Mouse (Mus musculus) embryo, embryonic 11 days (tissue): ENCODE data around the gene Cxcr5.
A peak's percentile ranks its signal among the peaks of the same experiment; 100 is the strongest.

Experiments used
- DNase-seq: peaks from one replicate; pipeline ENCODE4 v3.0.0-alpha.2; 2015

Cxcr5 gene

DNA sequence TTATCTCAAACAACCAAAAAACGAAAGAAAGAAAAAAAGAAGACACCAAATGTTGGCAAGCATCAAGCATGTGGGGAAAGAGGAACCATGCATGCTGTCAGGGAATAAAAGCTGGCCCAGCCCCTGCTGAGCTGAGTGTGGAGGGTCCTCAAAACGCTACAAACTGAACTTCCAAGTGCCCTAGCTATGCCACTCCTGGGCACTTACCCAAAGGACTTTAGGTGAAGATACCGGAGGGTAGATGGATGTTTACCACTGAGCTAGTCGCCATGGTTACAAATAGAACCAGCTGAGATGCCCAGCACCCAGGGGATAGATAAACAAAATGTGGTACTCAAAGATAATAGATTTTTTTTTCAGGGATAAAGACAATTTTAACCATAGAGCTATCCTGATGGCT lies at the start of gene Cxcr5:
Gene Cxcr5, minus strand, starts transcription at position 281 of the 400 bp plus-strand sequence.
- DNase-seq = no peak

DNA sequence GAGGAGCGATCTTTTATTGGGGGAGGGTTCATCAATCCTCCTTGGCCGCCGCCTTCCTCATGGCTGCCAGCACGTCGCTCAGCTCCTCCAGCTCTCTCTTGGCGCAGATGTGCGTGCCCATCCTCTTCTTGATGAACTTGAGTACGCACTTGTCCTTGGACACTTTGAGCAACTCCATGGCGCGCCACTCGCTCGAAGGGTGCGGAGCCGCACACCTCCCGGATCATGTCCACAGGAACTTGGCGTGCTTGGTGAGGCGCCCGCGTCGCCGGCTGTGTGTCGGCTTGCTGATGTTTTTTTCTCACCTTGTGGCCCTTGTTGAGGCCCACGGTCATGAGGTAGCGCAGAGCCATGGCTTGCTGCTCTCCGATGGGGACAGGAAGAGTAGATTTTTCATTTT lies 48.7 kb upstream of the Cxcr5 start:
- DNase-seq = no peak

DNA sequence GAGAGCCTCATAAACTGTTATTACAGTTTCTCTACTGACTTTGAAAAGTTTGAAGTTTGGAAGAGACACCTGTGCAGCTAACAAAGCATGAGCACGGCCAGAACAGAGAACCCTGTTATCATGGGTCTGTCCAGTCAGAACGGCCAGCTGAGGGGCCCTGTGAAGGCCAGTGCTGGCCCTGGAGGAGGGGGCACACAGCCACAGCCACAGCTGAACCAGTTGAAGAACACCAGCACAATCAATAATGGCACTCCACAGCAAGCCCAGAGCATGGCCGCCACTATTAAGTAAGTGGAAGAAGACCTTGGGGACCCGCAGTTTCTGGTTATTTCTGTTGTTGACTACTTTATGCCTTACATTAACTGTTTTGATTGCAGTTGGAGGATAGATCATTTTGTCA lies 45.6 kb upstream of the Cxcr5 start:
- DNase-seq = no peak

DNA sequence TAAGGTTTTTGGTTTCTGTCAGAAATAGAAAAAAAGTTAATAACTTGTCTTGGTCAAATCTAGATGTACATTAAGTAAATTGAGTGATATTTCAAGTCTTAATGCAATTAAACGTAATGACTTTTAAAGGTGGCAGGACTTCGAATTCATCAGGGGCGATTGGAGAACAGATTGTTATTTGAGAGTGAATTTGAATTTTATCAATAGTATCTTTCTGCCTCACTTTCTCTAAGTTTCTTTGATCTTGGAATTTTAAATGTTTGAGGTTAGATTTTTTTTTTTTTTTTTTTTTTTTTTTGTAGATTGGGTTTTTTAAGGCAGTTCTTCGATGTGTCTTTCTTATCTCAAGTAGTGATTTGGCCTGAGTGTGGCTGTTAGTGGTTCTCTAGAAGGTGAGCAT lies 45.0 kb upstream of the Cxcr5 start:
- no peak for DNase-seq

DNA sequence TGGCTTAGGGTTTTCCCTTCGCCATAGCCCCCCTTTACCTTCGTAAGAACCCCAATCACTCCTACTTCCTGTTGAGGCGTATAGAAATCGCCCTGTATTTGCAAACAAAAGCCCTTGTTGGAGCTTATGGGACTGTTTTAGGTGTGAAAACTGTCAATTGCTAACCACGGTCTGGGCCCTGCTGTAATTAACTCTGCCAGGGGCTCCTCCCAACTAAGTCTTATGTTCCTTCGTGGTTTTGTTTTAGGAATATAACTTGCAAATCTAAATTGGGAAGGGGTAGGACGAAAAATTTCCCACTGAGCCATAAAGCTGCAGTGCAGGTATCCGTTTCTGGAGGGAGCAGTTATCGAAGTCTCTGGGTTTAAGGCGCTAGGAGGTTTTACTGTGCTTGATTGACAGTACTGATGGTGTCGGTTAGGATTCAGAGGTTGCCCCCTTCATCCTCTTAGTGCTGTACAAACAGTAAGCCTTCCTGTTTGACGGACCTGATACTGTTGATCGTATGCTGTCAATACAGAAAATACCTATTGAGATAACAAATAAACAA lies 44.0 kb upstream of the Cxcr5 start:
- peak; percentile 46 for DNase-seq

DNA sequence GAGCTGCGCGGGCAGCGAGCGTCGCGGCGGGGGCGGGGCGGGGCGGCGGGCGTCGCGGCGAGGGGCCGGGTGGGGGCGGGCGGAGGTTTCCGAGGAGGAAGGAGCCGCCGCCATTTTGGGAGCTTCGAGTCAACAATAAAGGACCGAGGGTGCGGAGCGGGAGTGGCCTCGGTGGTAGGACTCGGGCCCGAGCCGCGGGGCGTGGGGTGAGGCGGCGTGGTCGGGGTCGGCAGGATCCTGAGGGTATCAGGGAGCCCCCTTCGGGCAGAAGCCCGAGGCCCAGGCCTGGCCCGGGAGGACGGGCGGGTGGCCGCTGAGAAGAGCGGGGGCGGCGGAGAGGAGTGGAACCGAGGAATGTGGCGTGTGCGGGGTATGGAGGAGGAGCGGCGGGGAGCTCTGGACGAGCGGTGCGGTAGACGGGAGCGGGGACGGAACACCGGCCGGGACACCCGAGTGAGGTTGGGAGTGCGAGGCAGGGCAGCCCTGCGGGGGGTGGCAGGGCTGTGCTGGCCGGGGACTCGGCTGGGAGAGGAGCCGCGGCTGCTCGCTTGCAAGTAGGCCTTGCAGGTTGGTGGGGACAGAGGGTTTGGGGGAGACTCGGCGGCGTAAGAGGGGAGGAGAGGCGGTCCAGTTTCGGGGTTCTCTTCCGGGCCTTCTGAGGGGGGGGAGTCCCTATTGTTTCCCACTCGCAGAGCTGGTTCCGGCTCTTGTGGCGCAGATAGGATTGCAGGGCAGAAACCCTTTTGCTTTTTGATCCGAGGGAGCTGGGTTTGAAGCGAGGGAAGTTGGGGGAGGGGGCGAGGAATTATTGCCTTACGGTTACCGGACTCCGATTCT lies 43.3 kb upstream of the Cxcr5 start, which contains the start of gene Ddx6:
Gene Ddx6, plus strand, starts transcription at position 114 of the 837 bp plus-strand sequence.
- peak; percentile 90 for DNase-seq

DNA sequence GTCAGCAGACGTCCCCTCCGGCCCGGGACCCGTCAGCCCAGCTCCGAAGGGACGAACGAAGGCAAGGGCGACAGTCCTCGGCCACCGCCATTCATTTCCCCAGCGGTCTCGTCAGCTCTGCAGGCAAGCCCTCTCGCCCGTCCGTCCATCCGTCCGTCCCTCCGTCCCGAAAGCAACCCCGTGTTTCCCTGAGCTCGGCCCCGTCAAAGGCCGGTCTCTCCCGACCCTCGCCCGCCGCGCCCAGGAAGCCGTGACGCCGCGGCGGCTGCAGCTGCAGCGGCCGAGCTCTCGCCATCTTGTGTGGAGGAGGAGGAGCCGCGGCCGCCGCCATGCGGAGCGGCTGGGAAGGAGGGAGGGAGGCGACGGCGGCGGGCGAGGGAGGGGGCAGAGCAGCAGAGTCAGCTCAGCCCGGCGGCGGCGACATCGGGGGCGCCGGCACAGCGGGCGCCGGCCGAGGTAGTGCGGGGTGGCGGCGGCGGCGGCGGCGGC lies 42.7 kb upstream of the Cxcr5 start:
- DNase-seq = peak; percentile 89

DNA sequence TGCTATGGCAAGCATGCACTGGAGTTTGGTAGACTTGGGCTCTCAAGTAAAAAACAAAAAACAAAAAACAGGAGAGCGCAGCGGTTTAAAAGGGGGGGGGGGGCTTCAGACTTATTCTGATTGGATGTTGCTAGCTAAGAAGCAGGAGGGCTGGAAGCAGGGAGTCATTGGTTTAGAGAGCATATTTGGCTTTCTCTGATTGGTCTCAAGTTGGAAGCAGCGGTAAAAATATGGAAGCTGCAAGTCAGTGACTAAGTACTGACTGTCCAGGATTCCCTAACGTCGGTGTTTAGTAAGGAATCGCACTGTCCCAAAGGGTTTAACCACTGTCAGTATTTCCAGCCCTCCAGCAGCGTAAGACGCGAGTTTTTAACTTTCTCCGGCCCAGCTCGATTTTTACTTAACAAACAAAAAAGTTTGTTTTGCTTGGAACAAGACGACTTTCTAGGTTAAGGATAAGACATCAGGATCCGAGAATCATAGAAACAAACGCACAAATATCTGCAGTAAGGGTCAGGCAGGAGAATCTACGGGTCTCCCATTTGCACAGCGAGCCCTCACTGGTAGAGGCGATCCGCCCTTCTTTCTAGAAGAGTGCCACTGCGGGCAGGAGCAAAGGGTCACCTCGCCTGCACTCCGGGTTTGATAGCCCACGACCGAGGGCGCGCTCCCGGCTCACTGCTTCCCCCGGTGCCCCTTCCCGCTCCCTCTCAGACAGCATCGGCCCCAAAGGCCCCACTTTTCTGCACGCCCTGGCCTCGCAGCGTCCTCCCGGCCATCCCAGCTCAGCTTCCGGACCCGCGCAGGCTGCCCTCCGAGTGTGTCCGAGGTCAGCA lies 42.0 kb upstream of the Cxcr5 start:
- peak; percentile 89 for DNase-seq

DNA sequence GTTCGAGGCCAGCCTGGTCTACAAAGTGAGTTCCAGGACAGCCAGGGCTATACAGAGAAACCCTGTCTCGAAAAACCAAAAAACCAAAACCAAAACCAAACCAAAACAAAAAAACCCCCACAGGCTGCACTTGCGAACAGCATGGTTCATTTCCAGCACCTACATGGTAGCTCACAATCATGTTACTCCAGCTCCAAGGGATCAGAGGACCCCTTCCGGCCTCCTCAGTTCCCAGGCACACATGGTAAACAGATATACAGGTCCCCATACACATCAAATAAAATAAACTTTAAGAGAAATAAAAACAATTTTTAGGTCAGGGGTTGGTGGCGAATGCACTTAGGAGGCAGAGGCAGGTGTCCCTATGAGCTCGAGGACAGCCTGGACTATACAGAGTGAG lies 41.1 kb upstream of the Cxcr5 start:
- no peak for DNase-seq

DNA sequence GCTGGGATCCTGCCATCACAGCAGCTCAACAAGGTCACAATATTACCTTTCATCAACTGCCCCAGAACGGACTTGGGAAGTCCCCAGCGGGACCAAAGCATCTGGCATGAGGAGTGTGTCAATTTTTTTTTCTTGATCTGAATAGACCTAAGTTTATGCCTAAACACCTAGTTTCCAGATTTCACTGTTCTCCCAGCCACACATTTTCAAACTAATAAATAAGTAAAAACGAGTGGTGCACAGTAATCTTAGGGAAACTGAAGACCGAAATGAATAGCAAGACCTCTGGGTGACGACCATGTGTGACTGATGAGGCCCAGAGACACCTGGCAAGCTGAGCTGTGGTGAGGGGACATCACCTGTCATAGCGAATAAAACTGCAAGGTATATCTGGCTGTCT lies 39.1 kb upstream of the Cxcr5 start:
- DNase-seq = no peak

DNA sequence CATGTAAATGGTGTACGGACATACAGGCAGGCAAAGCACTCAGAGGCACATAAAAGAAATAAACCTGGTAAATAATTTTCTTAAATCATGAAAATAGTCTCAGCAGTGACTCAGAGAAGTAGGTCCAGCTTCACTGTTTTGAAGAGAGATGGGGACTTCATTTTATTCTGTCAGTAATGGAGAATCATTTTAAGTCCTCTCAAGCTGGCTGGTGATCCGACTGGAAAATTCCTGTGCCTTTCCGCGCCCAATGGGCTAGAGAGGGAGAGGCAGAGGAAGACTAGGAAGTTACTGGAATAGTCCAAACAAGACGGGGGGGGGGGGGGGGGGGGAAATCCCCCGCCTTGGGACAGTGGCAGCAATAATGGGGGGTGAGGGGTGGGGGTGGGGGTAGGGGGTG lies 37.9 kb upstream of the Cxcr5 start:
- DNase-seq = no peak

DNA sequence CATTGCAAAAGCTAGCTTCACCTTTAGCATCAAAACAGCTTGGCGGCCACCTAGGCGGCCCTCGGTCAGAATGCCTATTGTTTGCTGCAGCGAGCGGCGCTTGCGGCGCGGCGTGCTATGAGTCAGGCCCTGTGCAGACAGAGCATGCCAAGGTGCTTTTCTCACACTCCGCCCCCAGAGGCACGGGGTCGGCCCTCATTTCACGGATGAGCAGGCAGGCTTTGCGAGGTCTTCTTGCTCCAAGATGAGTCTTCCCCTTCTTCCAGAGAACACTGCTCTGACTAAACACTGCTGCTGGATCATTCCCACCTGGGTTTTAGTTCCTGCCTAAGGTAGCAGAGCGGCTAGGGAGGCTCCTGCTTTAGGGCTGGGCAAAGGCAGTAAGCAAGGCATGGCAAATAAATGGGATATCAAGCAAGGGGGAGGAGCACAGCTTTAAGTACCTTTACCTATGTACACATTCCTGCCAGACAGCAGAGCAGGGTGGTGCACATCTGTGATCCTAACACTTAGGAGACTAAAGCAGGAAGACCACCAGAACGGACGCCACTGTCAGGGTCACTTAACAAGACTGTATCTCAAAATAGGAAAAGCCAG lies 37.3 kb upstream of the Cxcr5 start:
- peak; percentile 79 for DNase-seq

DNA sequence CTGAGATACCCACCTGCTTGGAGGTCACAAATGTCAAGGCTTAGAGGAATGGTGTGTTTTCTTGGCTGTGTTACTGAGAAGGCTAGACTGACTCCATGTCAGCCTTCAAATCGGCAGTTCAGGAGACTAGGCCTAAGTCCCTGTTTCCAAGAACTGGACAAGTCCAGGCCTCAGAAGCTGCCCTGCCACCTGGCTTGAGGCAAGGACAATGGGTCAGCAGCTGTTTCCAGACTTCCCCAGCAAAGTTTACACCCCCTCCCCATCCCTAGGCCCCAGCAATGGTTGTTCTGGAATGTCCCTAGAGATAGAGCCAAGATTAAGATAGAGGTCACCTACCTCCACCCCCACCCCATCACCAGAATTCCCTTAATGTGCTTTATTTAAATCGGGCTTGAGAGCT lies 36.1 kb upstream of the Cxcr5 start:
- no peak for DNase-seq

DNA sequence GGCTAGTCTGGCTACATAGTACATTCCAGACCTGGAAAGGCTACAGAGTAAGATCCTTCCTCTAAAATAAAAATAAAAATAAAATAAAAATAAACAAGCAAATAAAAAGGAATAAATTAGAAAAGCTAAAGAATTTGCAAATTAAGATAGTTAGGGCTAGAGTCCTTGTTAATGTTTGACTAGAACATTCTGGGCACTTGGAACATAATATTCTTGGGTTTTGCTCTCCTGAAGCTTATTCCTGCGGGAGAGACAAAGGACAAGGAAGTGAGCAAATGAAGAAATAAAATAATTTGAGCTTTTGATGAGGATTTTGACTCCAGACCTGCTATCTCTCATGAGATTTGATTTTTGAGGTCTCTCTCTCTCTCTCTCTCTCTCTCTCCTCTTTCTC lies 33.9 kb upstream of the Cxcr5 start:
- no peak for DNase-seq

DNA sequence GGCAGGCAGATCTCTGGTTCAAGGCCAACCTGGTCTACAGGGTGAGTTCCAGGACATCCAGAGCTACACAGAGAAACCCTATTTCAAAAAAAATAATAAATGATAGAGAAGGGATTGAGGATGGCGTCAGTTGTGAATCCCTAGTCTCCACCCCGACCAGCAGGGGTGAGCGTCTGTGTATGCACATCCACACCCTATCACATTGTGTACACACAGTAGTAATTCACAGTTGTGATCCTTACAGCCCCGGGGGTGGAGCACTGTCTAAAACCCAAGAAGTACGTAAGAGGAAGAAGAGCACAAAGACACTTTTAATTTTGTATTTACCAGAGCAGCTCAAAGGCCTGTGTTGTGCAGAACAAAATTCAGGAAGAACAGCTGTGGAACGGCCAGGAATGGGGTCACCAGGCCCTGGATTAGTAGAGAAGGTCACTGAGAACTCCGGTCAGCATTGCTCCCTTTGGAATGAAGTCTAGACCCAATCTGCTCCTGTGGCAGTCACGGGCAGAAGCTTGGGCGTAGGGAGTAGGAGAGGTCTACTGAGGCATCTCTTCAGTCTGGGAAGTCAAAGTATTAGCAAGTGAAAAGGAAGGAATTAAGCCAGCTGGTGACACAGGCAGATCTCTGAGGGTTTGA lies 33.3 kb upstream of the Cxcr5 start:
- DNase-seq = no peak

DNA sequence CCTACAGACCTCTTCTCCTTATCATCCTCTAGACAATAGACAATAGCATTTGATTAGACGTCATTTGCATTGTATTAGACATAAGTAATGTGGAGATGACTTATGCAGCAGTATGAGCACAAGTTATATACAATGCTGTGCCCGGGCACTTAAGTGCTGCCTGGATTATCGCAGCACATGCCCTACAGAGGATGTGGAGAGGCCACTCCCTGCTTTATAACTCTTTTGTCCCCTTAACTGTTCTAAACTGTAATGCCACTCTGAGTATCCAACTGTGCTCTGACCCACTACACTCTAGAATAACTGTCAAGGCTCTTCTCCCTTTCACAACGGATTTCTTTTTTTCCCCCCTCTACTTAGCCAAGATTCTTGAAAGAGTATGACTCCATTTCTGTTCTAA lies 32.2 kb upstream of the Cxcr5 start:
- DNase-seq = no peak

DNA sequence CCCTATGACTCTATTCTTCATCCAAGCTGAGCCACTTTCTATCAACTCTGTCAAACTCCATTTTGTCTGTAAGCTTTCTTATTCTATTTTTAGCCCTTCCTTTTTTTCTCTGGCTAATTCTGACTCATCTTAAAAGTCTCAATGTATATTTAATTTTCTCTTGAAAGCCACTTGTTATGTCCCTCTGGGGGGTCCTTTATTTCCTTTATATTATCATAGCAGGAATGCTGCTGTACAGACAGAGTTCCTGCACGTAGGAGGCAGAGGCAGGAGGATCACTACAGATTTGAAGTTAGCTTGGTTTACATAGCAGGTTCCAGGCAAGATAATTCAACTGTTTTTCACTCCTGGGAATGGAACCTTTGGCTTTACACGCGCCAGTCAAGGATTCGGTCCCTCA lies 31.5 kb upstream of the Cxcr5 start:
- no peak for DNase-seq

DNA sequence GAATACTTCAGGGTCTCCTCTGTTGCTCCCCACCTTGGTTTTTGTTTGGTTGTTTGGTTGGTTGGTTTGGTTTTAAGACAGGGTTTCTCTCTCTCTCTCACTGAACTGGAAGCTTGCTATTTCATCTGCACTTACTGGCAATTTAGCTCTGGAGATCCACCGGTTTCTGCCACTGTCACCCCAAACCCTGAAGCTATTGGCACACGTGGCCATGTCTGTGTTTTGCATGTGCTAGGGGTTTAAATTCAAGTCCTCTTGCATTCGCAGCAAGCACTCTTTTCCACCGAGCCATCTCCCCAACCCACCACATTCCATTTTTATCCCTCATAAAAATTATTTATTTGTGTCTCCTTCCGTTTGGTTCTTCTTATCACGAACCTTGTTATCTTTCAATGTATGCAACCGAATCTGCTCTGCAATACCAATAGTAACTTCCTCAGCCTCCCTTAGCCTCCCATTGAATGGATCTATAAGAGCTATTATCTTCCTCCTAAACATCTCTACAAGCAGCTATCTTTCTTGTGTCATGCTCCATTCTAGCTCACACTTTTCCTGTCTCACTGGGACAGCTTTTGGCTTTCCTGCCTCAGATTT lies 30.0 kb upstream of the Cxcr5 start:
- no peak for DNase-seq

DNA sequence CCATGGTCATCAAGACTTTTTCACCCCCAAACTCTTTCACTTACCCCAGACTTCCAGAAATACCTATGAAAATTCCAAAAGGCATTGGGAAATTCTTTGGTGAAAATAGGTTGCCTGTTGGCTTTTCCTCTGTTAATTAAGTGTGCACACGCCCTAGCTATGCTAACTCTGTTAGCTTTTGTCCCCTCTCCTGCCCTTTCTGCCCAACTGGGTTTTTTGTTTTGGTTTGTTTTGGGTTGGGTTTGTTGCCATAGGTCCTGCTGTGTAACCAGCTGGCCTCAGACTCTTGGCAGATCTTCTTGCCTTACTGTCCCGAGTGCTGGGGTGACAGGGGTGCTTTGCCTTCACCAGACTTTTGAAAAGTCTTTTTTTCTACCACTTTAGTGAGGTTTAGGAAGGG lies 29.3 kb upstream of the Cxcr5 start:
- no peak for DNase-seq

DNA sequence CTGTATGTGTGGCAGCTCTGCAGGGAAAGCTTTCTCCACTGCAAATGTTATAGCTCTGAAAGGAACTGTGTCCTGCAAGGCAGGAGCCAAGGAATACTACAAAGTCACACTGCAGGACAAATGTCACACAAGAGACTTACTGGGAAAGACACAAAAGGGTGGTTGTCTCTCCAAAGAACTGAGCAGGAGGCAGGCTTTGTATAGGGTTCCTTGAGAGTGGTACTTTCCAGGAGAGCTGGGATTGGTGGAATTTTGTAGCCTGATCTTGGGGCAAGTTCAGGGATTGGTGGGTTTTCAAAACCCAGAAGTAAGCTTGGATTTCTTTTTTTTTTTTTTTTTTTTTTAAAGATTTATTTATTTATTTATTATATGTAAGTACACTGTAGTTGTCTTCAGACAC lies 27.4 kb upstream of the Cxcr5 start:
- no peak for DNase-seq

DNA sequence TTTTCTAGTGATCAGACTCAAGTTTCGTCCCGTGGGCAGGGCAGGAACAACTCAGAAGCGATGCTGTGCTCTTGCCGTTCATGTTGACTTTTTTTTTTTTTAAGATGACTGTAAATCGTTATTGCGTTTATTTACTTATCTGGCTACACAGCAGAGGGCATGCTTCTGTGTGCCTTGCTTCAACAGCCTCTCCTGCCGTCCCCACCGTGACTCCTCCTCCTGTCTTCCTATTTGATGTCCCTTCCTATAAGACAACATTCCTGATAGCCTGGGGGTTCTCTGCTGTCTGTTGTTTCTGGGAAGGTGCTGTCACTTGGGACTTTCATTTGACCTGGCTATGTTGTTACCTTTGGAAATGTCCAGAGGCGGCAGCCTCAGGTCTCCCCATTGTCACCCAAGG lies 26.9 kb upstream of the Cxcr5 start:
- DNase-seq = no peak
